Mouse (Mus musculus): Measurements from ENCODE around the gene Pard3b. TPM values are rescaled to one million over a fixed set of nuclear protein-coding genes. Genes with fewer than 3 reads are reported as not detected.

The Pard3b gene
- total and polyA plus RNA-seq, 3 experiments = 0.30 to 0.75 (median 0.63) TPM

- Histone ChIP-seq H3K4me2 (ENCODE audit: insufficient read depth, low read depth, poor library complexity, severe bottlenecking) (no peak overlapping the region), H3K9me3 (replicated peaks; ENCODE audit: low read length) (no peaks in the 10 kb centered on the region), H3K9ac (ENCODE audit: insufficient read depth, low read depth) (no peak overlapping the region), H3K27ac (ENCODE audit: insufficient read depth, low read depth) (no peak overlapping the region), H3K4me1 (ENCODE audit: control insufficient read depth in 1 of 2, insufficient read depth in 2 of 2) (no peaks in the 10 kb centered on the region), H3K27me3 (replicated peaks) (no peaks in the 10 kb centered on the region), H3K79me2 (replicated peaks; ENCODE audit: control insufficient read depth, extremely low read depth, insufficient read depth, poor library complexity, severe bottlenecking) (no peaks in the 10 kb centered on the region), H3K36me3 (replicated peaks in 1 of 2; ENCODE audit: control insufficient read depth in 1 of 2, insufficient read depth in 1 of 2, low read length in 1 of 2) (no peaks in the 10 kb centered on the region), H3K4me3 (replicated peaks in 1 of 3; ENCODE audit: low read depth in 2 of 3, low read length in 2 of 3, poor library complexity in 1 of 3) (no peak overlapping the region)
- TF ChIP-seq PAX5 (IDR thresholded peaks at IDR 0.05; ENCODE audit: low read length) = no peak
- TF ChIP-seq JUND (conservative IDR thresholded peaks at IDR 0.05; ENCODE audit: low read depth, low read length) = no peak
- DNase-seq (ENCODE audit: extremely low read depth) = no peak
- in situ Hi-C loops (cut with MboI; ENCODE audit: low pct_ligation_motif_present, low pct_unique_long_range_greater_than_20kb, low sequenced_read_pairs) (no loop called here), dilution Hi-C loops (cut with MboI; ENCODE audit: extremely low pct_ligation_motif_present, extremely low pct_unique_long_range_greater_than_20kb, low sequenced_read_pairs) (no loop called here)
Measured at GRCm38 (mm10) chr1:61747481-61747880, 108.9 kb downstream of the Pard3b start.

- DNase-seq (ENCODE audit: extremely low read depth) = no peak
Measured at GRCm38 (mm10) chr1:61751008-61751407, 112.4 kb downstream of the Pard3b start.

GRCm38 (mm10) chr1:61756771-61757170 is 118.1 kb downstream of the Pard3b start:
- Histone ChIP-seq H3K4me1 (ENCODE audit: control insufficient read depth in 1 of 2, insufficient read depth in 2 of 2) (no peaks in the 10 kb centered on the region), H3K27ac (ENCODE audit: insufficient read depth, low read depth) (no peak overlapping the region), H3K4me2 (ENCODE audit: insufficient read depth, low read depth, poor library complexity, severe bottlenecking) (no peak overlapping the region), H3K27me3 (replicated peaks) (no peaks in the 10 kb centered on the region), H3K9ac (ENCODE audit: insufficient read depth, low read depth) (no peak overlapping the region), H3K36me3 (replicated peaks in 1 of 2; ENCODE audit: control insufficient read depth in 1 of 2, insufficient read depth in 1 of 2, low read length in 1 of 2) (no peaks in the 10 kb centered on the region), H3K9me3 (replicated peaks; ENCODE audit: low read length) (no peaks in the 10 kb centered on the region), H3K79me2 (replicated peaks; ENCODE audit: control insufficient read depth, extremely low read depth, insufficient read depth, poor library complexity, severe bottlenecking) (no peaks in the 10 kb centered on the region), H3K4me3 (replicated peaks in 1 of 3; ENCODE audit: low read depth in 2 of 3, low read length in 2 of 3, poor library complexity in 1 of 3) (no peak overlapping the region)
- DNase-seq (ENCODE audit: extremely low read depth) = no peak
- in situ Hi-C loops (cut with MboI; ENCODE audit: low pct_ligation_motif_present, low pct_unique_long_range_greater_than_20kb, low sequenced_read_pairs) = loop anchor here (25.0 kb wide), 1 partner anchor 619 kb away; no protein-coding TSS in a partner anchor
- TF ChIP-seq ZMIZ1 (IDR thresholded peaks at IDR 0.05; ENCODE audit: low read depth, low read length) = no peak
- TF ChIP-seq TCF12 (IDR thresholded peaks at IDR 0.05; ENCODE audit: low read depth, low read length) = no peak
- TF ChIP-seq E2F4 (IDR thresholded peaks at IDR 0.05; ENCODE audit: insufficient replicate concordance, low read depth, low read length) = no peak
- TF ChIP-seq ZC3H11A (IDR thresholded peaks at IDR 0.05; ENCODE audit: low read depth, low read length) = no peak
- TF ChIP-seq BHLHE40 (IDR thresholded peaks at IDR 0.05; ENCODE audit: low read depth, low read length) = no peak
- TF ChIP-seq ETS1 (conservative IDR thresholded peaks at IDR 0.05; ENCODE audit: low read depth, low read length) = no peak
- no peak for TF ChIP-seq MYC (IDR thresholded peaks at IDR 0.05; ENCODE audit: low read depth, low read length)
- TF ChIP-seq POLR2AphosphoS2 (IDR thresholded peaks at IDR 0.05; ENCODE audit: low read depth, low read length) = no peak
- no peak for TF ChIP-seq ELF1 (IDR thresholded peaks at IDR 0.05; ENCODE audit: low read depth, low read length)
- TF ChIP-seq USF1 (IDR thresholded peaks at IDR 0.05; ENCODE audit: low read depth, low read length) = no peak
- dilution Hi-C loops (cut with MboI; ENCODE audit: extremely low pct_ligation_motif_present, extremely low pct_unique_long_range_greater_than_20kb, low sequenced_read_pairs) = no loop called here

More at GRCm38 (mm10) chr1:61751008-61751407, 112.4 kb downstream of the Pard3b start:
- in situ Hi-C loops (cut with MboI; ENCODE audit: low pct_ligation_motif_present, low pct_unique_long_range_greater_than_20kb, low sequenced_read_pairs) = loop anchor here (25.0 kb wide), 1 partner anchor 614 kb away; no protein-coding TSS in a partner anchor
- Histone ChIP-seq H3K4me1 (ENCODE audit: control insufficient read depth in 1 of 2, insufficient read depth in 2 of 2) (no peaks in the 10 kb centered on the region), H3K27ac (ENCODE audit: insufficient read depth, low read depth) (no peak overlapping the region), H3K4me2 (ENCODE audit: insufficient read depth, low read depth, poor library complexity, severe bottlenecking) (no peak overlapping the region), H3K36me3 (replicated peaks in 1 of 2; ENCODE audit: control insufficient read depth in 1 of 2, insufficient read depth in 1 of 2, low read length in 1 of 2) (no peaks in the 10 kb centered on the region), H3K9ac (ENCODE audit: insufficient read depth, low read depth) (no peak overlapping the region), H3K4me3 (replicated peaks in 1 of 3; ENCODE audit: low read depth in 2 of 3, low read length in 2 of 3, poor library complexity in 1 of 3) (no peak overlapping the region), H3K9me3 (replicated peaks; ENCODE audit: low read length) (no peaks in the 10 kb centered on the region), H3K27me3 (replicated peaks) (no peaks in the 10 kb centered on the region), H3K79me2 (replicated peaks; ENCODE audit: control insufficient read depth, extremely low read depth, insufficient read depth, poor library complexity, severe bottlenecking) (no peaks in the 10 kb centered on the region)
- dilution Hi-C loops (cut with MboI; ENCODE audit: extremely low pct_ligation_motif_present, extremely low pct_unique_long_range_greater_than_20kb, low sequenced_read_pairs) = no loop called here
- TF ChIP-seq NRF1 (IDR thresholded peaks at IDR 0.05; ENCODE audit: low read depth, low read length) (no peak), ZC3H11A (IDR thresholded peaks at IDR 0.05; ENCODE audit: low read depth, low read length) (no peak), UBTF (IDR thresholded peaks at IDR 0.05; ENCODE audit: low read depth, low read length) (no peak), SIN3A (IDR thresholded peaks at IDR 0.05; ENCODE audit: low read length) (no peak), CHD1 (IDR thresholded peaks at IDR 0.05; ENCODE audit: low read depth, low read length) (no peak)
